Mouse (Mus musculus) hindbrain, embryonic 15.5 days (tissue): Measurements from ENCODE around the gene 5730522E02Rik. TPM values are rescaled to one million over a fixed set of nuclear protein-coding genes. Genes with fewer than 3 reads are reported as not detected.

ENCODE experiments used
- ATAC-seq: fragments of 200-750 bp; cut with Nextera tagmentation; 2 replicates; pipeline ENCODE4 v1.8.0; 2017; ENCODE audit warnings: low read depth, moderate number of reproducible peaks, moderate TSS enrichment; ENCODE audit not compliant: low FRiP score
- H3K27ac ChIP-seq: fragments of 300-500 bp; sonication (generic); replicated peaks from 2 replicates; pipeline ENCODE4 v1.5.1; 2015; ENCODE audit warnings: mild to moderate bottlenecking, inconsistent platforms
- H3K27me3 ChIP-seq: fragments of 300-500 bp; sonication (generic); 2 replicates; pipeline ENCODE4 v1.6.1; 2015; ENCODE audit warnings: control low read depth, inconsistent platforms
- H3K36me3 ChIP-seq: fragments of 300-500 bp; sonication (generic); 2 replicates; pipeline ENCODE4 v1.6.1; 2015; ENCODE audit warnings: control low read depth, inconsistent platforms
- H3K4me1 ChIP-seq: fragments of 300-500 bp; sonication (generic); replicated peaks from 2 replicates; pipeline ENCODE4 v1.6.1; 2015; ENCODE audit warnings: control low read depth, inconsistent platforms
- H3K4me2 ChIP-seq: fragments of 300-500 bp; sonication (generic); 2 replicates; pipeline ENCODE4 v1.6.1; 2015; ENCODE audit warnings: moderate library complexity, mild to moderate bottlenecking, inconsistent platforms
- H3K4me3 ChIP-seq: fragments of 300-500 bp; sonication (generic); 2 replicates; pipeline ENCODE4 v1.5.1; 2015; ENCODE audit warnings: mild to moderate bottlenecking, inconsistent platforms
- H3K9ac ChIP-seq: fragments of 300-500 bp; sonication (generic); 2 replicates; pipeline ENCODE4 v1.6.1; 2015; ENCODE audit warnings: inconsistent platforms
- H3K9me3 ChIP-seq: fragments of 300-500 bp; sonication (generic); 2 replicates; pipeline ENCODE4 v1.6.1; 2016; ENCODE audit warnings: control low read depth, inconsistent platforms
- WGBS: fragments of 180-500 bp; shearing (Covaris S2); methylation state at CpG from one replicate; pipeline ENCODE4 v1.1.7; 2015; 5-methylcytosine and 5-hydroxymethylcytosine counted together
- polyA plus RNA-seq: library from polyadenylated mRNA; unstranded; fragments of >200 nt; fragmentation: Nextera tagmentation; extraction: Ambion mirVana; gene quantifications from 2 replicates; pipeline ENCODE4 v1.2.1, GENCODE M21; 2015

Gene 5730522E02Rik
- polyA plus RNA-seq, 1 experiment from 2014 or later = 13.9 TPM

DNA sequence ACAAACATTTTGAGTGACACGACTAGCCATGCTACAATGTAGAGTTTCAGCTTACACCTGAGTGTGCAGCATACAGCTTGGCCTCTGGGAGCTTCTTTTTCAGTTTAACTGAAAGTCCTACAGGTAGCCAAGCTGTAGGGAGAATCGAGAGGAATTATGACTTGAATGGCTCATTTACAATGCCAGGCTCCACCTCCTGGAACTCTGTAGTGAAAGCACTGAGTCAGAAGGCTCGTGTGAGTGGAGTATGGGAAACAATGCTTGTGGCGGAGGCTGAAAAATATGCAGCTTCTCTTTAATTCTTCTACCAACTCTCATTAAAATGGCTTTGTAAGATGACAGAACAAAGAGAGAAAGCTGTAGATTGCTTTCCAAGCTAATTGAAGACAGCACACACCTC is 92.9 kb downstream of the 5730522E02Rik start:
- Histone ChIP-seq H3K36me3 (no peaks in the 10 kb centered on the region), H3K27ac (no peak overlapping the region), H3K27me3 (no peaks in the 10 kb centered on the region), H3K9me3 (no peaks in the 10 kb centered on the region), H3K4me2 (no peak overlapping the region), H3K4me1 (peaks cover 16% of the 10 kb centered on the region), H3K4me3 (no peak overlapping the region), H3K9ac (no peak overlapping the region)
- no peak for ATAC-seq
- 57% methylated on average over 4 of the region's 4 CpGs for WGBS

GRCm38 (mm10) chr11:26112206-26112605 is 98.4 kb downstream of the 5730522E02Rik start:
- no peaks in the 10 kb centered on the region for H3K27me3 ChIP-seq
- H3K27ac ChIP-seq = no peak overlapping the region
- H3K9me3 ChIP-seq = no peaks in the 10 kb centered on the region
- no peak overlapping the region for H3K4me3 ChIP-seq
- H3K4me2 ChIP-seq = no peak overlapping the region
- no peaks in the 10 kb centered on the region for H3K4me1 ChIP-seq
- no peak for ATAC-seq
- H3K9ac ChIP-seq = no peak overlapping the region
- 84% methylated on average over 3 of the region's 3 CpGs for WGBS
- no peaks in the 10 kb centered on the region for H3K36me3 ChIP-seq

GRCm38 (mm10) chr11:26108647-26109046 is 101.9 kb downstream of the 5730522E02Rik start:
- WGBS = 79% methylated on average over 1 of the region's 1 CpGs
- Histone ChIP-seq H3K27ac (no peak overlapping the region), H3K9ac (no peak overlapping the region), H3K4me3 (no peak overlapping the region), H3K27me3 (no peaks in the 10 kb centered on the region), H3K36me3 (no peaks in the 10 kb centered on the region), H3K4me1 (peaks cover 7% of the 10 kb centered on the region), H3K9me3 (no peaks in the 10 kb centered on the region), H3K4me2 (no peak overlapping the region)
- ATAC-seq = no peak

DNA sequence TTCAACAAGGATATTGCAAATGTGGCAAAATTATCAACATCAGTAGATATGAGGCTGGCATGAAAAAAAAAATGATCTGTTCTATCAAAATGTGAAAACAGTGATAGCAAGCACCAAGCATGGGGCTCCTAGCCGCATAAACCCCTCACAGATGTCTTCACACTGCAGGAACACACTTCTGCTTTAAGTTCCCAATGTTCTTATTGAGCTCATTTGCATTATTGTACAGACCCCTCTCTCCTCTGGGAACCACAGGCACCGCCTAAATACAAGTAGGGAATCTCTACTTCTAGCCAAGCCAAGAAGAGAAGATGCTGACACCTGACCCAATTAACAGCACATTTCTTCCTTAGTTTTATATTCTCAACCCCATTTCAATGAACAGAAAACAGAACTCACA is 105.9 kb downstream of the 5730522E02Rik start:
- Histone ChIP-seq H3K4me2 (no peak overlapping the region), H3K36me3 (no peaks in the 10 kb centered on the region), H3K27ac (no peak overlapping the region), H3K9me3 (no peaks in the 10 kb centered on the region), H3K4me3 (no peak overlapping the region), H3K4me1 (peaks cover 18% of the 10 kb centered on the region), H3K27me3 (no peaks in the 10 kb centered on the region), H3K9ac (no peak overlapping the region)
- no peak for ATAC-seq
- 29% methylated on average over 2 of the region's 2 CpGs for WGBS

DNA sequence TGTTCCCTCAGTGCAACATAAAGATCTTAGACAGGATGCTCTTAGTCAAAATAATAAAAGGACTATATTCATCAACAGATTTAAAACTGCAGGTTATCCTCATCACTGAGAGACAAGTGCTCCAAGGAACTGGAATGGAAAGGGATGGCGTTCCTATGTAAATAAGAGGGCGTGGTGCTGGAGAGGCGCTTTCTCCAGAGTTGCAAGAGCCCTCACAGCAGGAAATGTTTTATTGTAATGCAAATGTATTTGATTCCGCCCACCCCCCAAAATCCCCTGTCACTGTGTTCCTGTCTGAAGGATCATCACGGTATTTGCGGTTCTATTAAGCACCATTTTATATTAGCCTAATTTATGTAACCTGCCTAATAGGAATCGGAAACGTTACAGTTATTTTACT is 106.9 kb downstream of the 5730522E02Rik start:
- Histone ChIP-seq H3K36me3 (no peaks in the 10 kb centered on the region), H3K4me3 (peak overlapping the region; percentile 26; the same call in 1 of the 2 replicates), H3K27me3 (no peaks in the 10 kb centered on the region), H3K4me2 (peak overlapping the region; percentile 53), H3K27ac (0 out of 2 replicates have a peak overlapping the region, but pooled peaks have one; percentile 34), H3K9me3 (no peaks in the 10 kb centered on the region), H3K4me1 (peaks cover 18% of the 10 kb centered on the region), H3K9ac (0 out of 2 replicates have a peak overlapping the region, but pooled peaks have one; percentile 19)
- ATAC-seq = peak; percentile 55; the same call in 1 of the 2 replicates
- WGBS = 3% methylated on average over 8 of the region's 8 CpGs

DNA sequence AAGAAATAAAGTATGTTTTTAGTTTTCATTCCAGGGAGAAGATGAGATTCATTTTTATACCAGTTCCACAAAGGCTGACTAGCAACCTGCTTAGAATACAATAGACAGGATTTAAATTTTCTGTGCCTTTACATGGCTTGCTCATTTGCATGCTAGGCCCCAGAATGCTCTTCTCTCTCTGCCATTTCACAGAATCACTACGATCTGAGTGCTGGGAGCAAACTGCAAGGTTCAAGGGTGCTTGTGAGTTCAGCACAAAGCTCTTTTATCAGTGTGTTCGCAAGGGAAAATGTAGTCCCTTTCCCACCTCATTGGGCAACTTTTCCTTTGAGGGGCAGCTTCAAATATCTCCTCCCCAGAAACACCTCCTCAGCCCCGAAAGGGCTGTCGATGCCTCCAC is 107.7 kb downstream of the 5730522E02Rik start:
- WGBS = 8% methylated on average over 4 of the region's 4 CpGs
- ATAC-seq = no peak
- peak overlapping the region; percentile 69 for H3K27ac ChIP-seq

GRCm38 (mm10) chr11:26100077-26100476 is 110.5 kb downstream of the 5730522E02Rik start:
- Histone ChIP-seq H3K4me1 (peaks cover 18% of the 10 kb centered on the region), H3K27me3 (no peaks in the 10 kb centered on the region), H3K27ac (peak overlapping the region; percentile 5; the same call in 1 of the 2 replicates), H3K9ac (no peak overlapping the region), H3K4me2 (no peak overlapping the region), H3K36me3 (no peaks in the 10 kb centered on the region), H3K4me3 (no peak overlapping the region), H3K9me3 (no peaks in the 10 kb centered on the region)
- ATAC-seq = no peak
- WGBS = 36% methylated on average over 5 of the region's 5 CpGs

More for the DNA sequence above, 107.7 kb downstream of the 5730522E02Rik start:
- Histone ChIP-seq H3K4me2 (peak overlapping the region; percentile 53), H3K27me3 (no peaks in the 10 kb centered on the region), H3K9ac (no peak overlapping the region), H3K4me3 (no peak overlapping the region), H3K36me3 (no peaks in the 10 kb centered on the region), H3K4me1 (peaks cover 18% of the 10 kb centered on the region), H3K9me3 (no peaks in the 10 kb centered on the region)

DNA sequence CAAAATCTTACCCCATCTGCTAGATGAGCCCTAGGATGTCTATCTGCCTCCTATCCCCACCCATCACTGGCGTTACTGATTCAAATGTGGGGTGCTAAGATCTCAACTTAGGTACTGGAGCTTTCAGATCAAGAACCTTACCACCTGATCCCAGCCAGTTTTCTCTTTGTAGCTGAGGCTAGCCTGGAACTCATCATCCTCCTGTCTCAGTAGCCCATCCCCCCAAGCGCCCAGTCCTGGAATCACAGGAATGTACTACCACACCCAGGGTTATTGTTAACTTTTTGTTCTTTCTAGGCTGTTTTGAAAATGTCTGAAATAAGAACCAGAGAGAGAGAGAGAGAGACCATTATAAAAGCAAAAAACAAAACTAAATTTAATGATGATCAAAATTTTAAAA is 111.6 kb downstream of the 5730522E02Rik start:
- Histone ChIP-seq H3K36me3 (no peaks in the 10 kb centered on the region), H3K27ac (no peak overlapping the region), H3K4me1 (peaks cover 14% of the 10 kb centered on the region), H3K27me3 (no peaks in the 10 kb centered on the region), H3K9me3 (no peaks in the 10 kb centered on the region), H3K9ac (no peak overlapping the region), H3K4me3 (no peak overlapping the region), H3K4me2 (no peak overlapping the region)
- ATAC-seq = no peak
- 91% methylated on average over 2 of the region's 2 CpGs for WGBS

DNA sequence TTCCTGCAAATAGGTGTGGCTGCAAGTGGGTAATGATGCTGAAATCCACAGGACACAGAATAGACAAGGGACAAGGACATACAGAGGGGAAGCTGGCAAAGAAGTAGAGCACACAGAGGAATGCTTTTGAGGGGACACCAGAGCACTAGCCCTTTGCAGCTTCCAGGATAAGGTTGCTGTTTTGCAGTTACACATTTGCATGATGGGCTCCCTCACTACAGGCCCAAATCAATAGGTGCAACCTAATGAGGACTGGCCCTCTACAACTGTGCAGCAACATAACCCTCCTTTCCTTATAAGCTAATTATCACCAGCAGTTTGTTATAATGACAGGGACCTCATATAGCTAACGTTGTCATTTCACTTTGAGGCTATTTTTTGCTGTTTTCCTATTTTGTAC is 114.5 kb downstream of the 5730522E02Rik start:
- H3K4me3 ChIP-seq = no peak overlapping the region
- H3K9me3 ChIP-seq = no peaks in the 10 kb centered on the region
- no peaks in the 10 kb centered on the region for H3K27me3 ChIP-seq
- H3K27ac ChIP-seq = no peak overlapping the region
- no peaks in the 10 kb centered on the region for H3K36me3 ChIP-seq
- H3K4me1 ChIP-seq = no peaks in the 10 kb centered on the region
- no peak overlapping the region for H3K4me2 ChIP-seq
- 67% methylated on average over 1 of the region's 1 CpGs for WGBS
- ATAC-seq = no peak
- no peak overlapping the region for H3K9ac ChIP-seq

DNA sequence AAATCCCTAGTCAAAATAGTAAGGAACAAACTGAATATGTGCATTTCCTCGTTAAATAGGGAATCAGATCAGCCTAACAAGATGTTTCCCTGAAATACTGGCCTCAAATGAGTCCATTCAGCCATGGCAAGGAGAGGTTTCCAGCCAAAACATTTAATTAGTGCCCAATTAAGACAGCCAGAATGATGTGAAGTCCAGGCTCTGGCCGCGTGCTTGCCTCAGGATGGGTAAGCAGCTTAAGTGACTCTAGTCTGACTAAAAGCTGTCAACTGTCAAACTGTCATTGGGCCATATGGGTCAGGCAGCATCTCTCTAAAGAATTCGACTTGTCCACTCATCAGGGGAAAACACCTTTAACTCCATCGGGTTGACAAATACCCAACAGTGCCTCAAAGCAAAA is 121.6 kb downstream of the 5730522E02Rik start:
- no peaks in the 10 kb centered on the region for H3K27me3 ChIP-seq
- H3K9me3 ChIP-seq = no peaks in the 10 kb centered on the region
- 47% methylated on average over 5 of the region's 5 CpGs for WGBS
- H3K4me1 ChIP-seq = no peaks in the 10 kb centered on the region
- H3K4me3 ChIP-seq = no peak overlapping the region
- no peak overlapping the region for H3K4me2 ChIP-seq
- no peaks in the 10 kb centered on the region for H3K36me3 ChIP-seq
- no peak overlapping the region for H3K9ac ChIP-seq
- peak; percentile 42; the same call in 1 of the 2 replicates for ATAC-seq
- no peak overlapping the region for H3K27ac ChIP-seq

DNA sequence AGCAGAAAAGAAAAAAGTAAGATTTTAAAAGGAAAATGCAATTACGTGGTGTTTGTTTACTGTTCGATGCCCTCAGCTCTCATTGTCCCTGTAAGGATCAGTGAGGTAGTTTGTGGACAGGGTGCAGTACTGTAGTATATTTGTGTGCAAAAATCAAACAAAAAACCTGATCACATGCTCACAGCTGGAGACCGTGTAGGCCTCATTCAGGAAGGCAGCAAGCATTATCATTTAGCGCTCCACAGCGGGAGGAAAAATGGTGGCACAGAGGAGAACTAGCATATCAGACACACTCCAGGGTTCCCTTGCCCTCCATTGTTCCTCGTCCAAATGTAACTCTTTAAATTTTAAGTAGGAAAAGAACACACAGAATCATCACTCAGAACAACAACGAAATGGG is 123.9 kb downstream of the 5730522E02Rik start:
- no peaks in the 10 kb centered on the region for H3K27me3 ChIP-seq
- ATAC-seq = no peak
- H3K4me2 ChIP-seq = no peak overlapping the region
- H3K4me3 ChIP-seq = no peak overlapping the region
- 43% methylated on average over 7 of the region's 7 CpGs for WGBS
- no peak overlapping the region for H3K9ac ChIP-seq
- no peaks in the 10 kb centered on the region for H3K36me3 ChIP-seq
- no peak overlapping the region for H3K27ac ChIP-seq
- H3K4me1 ChIP-seq = no peaks in the 10 kb centered on the region
- no peaks in the 10 kb centered on the region for H3K9me3 ChIP-seq

- H3K4me3 ChIP-seq = no peak overlapping the region
- H3K9ac ChIP-seq = no peak overlapping the region
- no peaks in the 10 kb centered on the region for H3K36me3 ChIP-seq
- no peaks in the 10 kb centered on the region for H3K27me3 ChIP-seq
- H3K4me1 ChIP-seq = no peaks in the 10 kb centered on the region
- no peak for ATAC-seq
- H3K27ac ChIP-seq = no peak overlapping the region
- no peak overlapping the region for H3K4me2 ChIP-seq
- H3K9me3 ChIP-seq = no peaks in the 10 kb centered on the region
- WGBS = 63% methylated on average over 6 of the region's 6 CpGs
Observed at GRCm38 (mm10) chr11:26085380-26086035, 125.1 kb downstream of the 5730522E02Rik start.

DNA sequence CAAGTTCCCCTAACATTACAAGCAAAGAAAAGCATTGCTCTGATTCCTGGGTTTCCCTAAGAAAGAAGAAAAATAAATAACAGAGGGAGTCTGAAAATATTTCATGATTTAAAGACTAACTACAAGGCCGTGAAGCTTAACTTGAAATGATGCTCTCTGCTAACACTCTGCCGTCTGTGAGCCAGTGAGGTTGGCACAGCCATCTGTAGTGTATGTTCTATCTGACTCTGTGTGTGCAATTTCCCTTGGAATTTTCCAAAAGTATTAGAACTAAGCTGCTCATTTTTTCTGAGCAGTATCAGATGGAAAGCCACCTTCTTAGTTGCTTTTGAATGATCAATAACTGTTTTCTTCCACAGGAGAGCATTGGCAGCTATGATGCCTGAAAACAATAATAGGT is 134.2 kb downstream of the 5730522E02Rik start:
- Histone ChIP-seq H3K36me3 (no peaks in the 10 kb centered on the region), H3K27me3 (no peaks in the 10 kb centered on the region), H3K4me2 (no peak overlapping the region), H3K9me3 (no peaks in the 10 kb centered on the region), H3K27ac (no peak overlapping the region), H3K4me3 (no peak overlapping the region), H3K4me1 (peaks cover 3% of the 10 kb centered on the region), H3K9ac (no peak overlapping the region)
- 80% methylated on average over 2 of the region's 2 CpGs for WGBS
- ATAC-seq = no peak
